Mouse (Mus musculus): ENCODE measurements around the gene Gm17409. TPM values are rescaled to one million over a fixed set of nuclear protein-coding genes. Genes with fewer than 3 reads are reported as not detected.

Gm17409 gene
- polyA plus RNA-seq (2015; fragmentation: Nextera tagmentation; extraction: Ambion mirVana): not detected in 2 replicates

- H3K27me3 ChIP-seq (ENCODE audit: control insufficient read depth, insufficient read depth, low read length): no peaks in the 10 kb centered on the region
- no peak within 1 kb of the TSS for H3K4me2 ChIP-seq (replicated peaks; ENCODE audit: low read depth)
- H3K4me3 ChIP-seq (ENCODE audit: low read depth, low read length): no peak within 1 kb of the TSS
- peaks cover 21% of the 10 kb centered on the region for H3K36me3 ChIP-seq (ENCODE audit: control insufficient read depth, insufficient read depth, low read length)
- no peak for DNase-seq (ENCODE audit: low spot score)
- ATAC-seq (ENCODE audit: low FRiP score, low TSS enrichment): no peak
- 78% methylated on average over 7 of the region's 7 CpGs for WGBS
- no peak within 1 kb of the TSS for H3K27ac ChIP-seq (replicated peaks)
- TF ChIP-seq EP300 (optimal IDR thresholded peaks at IDR 0.05): no peak
- no peak for TF ChIP-seq CTCF (IDR thresholded peaks at IDR 0.05; ENCODE audit: low read depth)
- H3K9ac ChIP-seq (ENCODE audit: low read length): no peak within 1 kb of the TSS
- H3K4me1 ChIP-seq (replicated peaks; ENCODE audit: control insufficient read depth, insufficient read depth): no peaks in the 10 kb centered on the region
- no peaks in the 10 kb centered on the region for H3K9me3 ChIP-seq (ENCODE audit: control insufficient read depth, low read length)
Observed at GRCm38 (mm10) chr2:58469816-58470215, at the start of gene Gm17409. Gene Gm17409 (plus strand): TSS chr2:58470116.

GRCm38 (mm10) chr2:58423319-58423718, 46.6 kb upstream of the Gm17409 start:
- no peak overlapping the region for H3K27ac ChIP-seq (replicated peaks)
- no peak for TF ChIP-seq CTCF (IDR thresholded peaks at IDR 0.05; ENCODE audit: low read depth)
- no peak for TF ChIP-seq EP300 (optimal IDR thresholded peaks at IDR 0.05)
- no peaks in the 10 kb centered on the region for H3K27me3 ChIP-seq (ENCODE audit: control insufficient read depth, insufficient read depth, low read length)
- no peaks in the 10 kb centered on the region for H3K36me3 ChIP-seq (ENCODE audit: control insufficient read depth, insufficient read depth, low read length)
- no peak overlapping the region for H3K4me2 ChIP-seq (replicated peaks; ENCODE audit: low read depth)
- no peaks in the 10 kb centered on the region for H3K4me1 ChIP-seq (replicated peaks; ENCODE audit: control insufficient read depth, insufficient read depth)
- no peak overlapping the region for H3K9ac ChIP-seq (ENCODE audit: low read length)
- DNase-seq (ENCODE audit: low spot score) (no peak), ATAC-seq (ENCODE audit: low FRiP score, low TSS enrichment) (no peak)
- WGBS: 81% methylated on average over 5 of the region's 5 CpGs
- no peak overlapping the region for H3K4me3 ChIP-seq (ENCODE audit: low read depth, low read length)
- H3K9me3 ChIP-seq (ENCODE audit: control insufficient read depth, low read length): no peaks in the 10 kb centered on the region

DNA sequence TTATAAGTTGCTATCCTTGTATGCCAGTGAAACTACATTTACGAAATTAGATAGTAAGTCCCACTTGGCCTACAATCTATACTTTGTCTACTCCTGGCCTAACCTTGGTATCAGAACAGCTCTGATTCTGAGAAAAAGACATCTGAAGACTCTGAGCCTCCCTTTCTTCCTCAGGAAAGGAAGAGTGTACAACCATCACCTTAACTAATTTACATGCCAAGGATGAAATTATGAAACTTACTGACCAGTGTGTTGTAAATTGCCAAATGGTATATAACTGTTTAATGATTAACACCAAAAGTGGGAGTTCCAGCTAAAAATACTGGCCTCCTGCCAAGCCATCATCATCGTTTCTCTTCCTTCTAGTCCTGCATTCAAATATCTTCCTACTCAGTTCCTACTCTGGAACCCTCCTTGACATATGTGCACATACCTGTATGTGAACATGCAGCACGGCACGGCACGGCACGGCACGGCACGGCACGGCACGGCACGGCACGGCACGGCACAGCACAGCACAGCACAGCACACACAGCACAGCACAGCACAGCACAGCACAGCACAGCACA, 44.4 kb upstream of the Gm17409 start:
- no peak for DNase-seq (ENCODE audit: low spot score)
- ATAC-seq (ENCODE audit: low FRiP score, low TSS enrichment): no peak
- H3K4me2 ChIP-seq (replicated peaks; ENCODE audit: low read depth): no peak overlapping the region
- no peak overlapping the region for H3K27ac ChIP-seq (replicated peaks)
- H3K27me3 ChIP-seq (ENCODE audit: control insufficient read depth, insufficient read depth, low read length): no peaks in the 10 kb centered on the region
- no peak for TF ChIP-seq EP300 (optimal IDR thresholded peaks at IDR 0.05)
- no peak for TF ChIP-seq CTCF (IDR thresholded peaks at IDR 0.05; ENCODE audit: low read depth)
- H3K36me3 ChIP-seq (ENCODE audit: control insufficient read depth, insufficient read depth, low read length): no peaks in the 10 kb centered on the region
- H3K9ac ChIP-seq (ENCODE audit: low read length): no peak overlapping the region
- no peaks in the 10 kb centered on the region for H3K4me1 ChIP-seq (replicated peaks; ENCODE audit: control insufficient read depth, insufficient read depth)
- H3K9me3 ChIP-seq (ENCODE audit: control insufficient read depth, low read length): no peaks in the 10 kb centered on the region
- H3K4me3 ChIP-seq (ENCODE audit: low read depth, low read length): no peak overlapping the region
- 92% methylated on average over 13 of the region's 13 CpGs for WGBS

GRCm38 (mm10) chr2:58432211-58432610, 37.7 kb upstream of the Gm17409 start:
- 94% methylated on average over 7 of the region's 7 CpGs for WGBS
- Histone ChIP-seq H3K4me3 (ENCODE audit: low read depth, low read length) (no peak overlapping the region), H3K36me3 (ENCODE audit: control insufficient read depth, insufficient read depth, low read length) (no peaks in the 10 kb centered on the region), H3K27ac (replicated peaks) (no peak overlapping the region), H3K27me3 (ENCODE audit: control insufficient read depth, insufficient read depth, low read length) (no peaks in the 10 kb centered on the region), H3K4me1 (replicated peaks; ENCODE audit: control insufficient read depth, insufficient read depth) (no peaks in the 10 kb centered on the region), H3K4me2 (replicated peaks; ENCODE audit: low read depth) (no peak overlapping the region), H3K9me3 (ENCODE audit: control insufficient read depth, low read length) (no peaks in the 10 kb centered on the region), H3K9ac (ENCODE audit: low read length) (no peak overlapping the region)
- TF ChIP-seq EP300 (optimal IDR thresholded peaks at IDR 0.05): no peak
- no peak for TF ChIP-seq CTCF (IDR thresholded peaks at IDR 0.05; ENCODE audit: low read depth)
- DNase-seq (ENCODE audit: low spot score): no peak
- no peak for ATAC-seq (ENCODE audit: low FRiP score, low TSS enrichment)

DNA sequence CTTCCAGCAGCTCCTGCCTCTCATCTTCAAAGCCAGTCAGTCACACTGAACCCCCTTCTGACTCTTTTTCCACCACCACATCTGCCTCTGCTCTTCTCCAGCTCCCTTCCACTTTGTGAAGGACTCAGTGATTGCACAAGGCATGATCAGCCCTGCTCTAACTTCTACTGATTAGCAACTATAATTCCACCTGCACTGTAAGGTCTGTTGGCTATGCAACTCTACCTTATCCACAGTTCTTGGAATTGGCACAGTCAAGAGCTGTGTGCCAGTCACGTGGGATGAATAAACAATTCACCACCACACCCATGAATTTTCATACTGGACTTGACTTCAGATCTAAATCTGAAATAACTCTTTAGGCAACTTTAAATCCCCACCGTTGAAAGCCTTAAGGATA, 36.6 kb upstream of the Gm17409 start:
- no peak overlapping the region for H3K4me2 ChIP-seq (replicated peaks; ENCODE audit: low read depth)
- no peaks in the 10 kb centered on the region for H3K36me3 ChIP-seq (ENCODE audit: control insufficient read depth, insufficient read depth, low read length)
- ATAC-seq (ENCODE audit: low FRiP score, low TSS enrichment) (peak; percentile 96), DNase-seq (ENCODE audit: low spot score) (peak; percentile 24)
- TF ChIP-seq CTCF (IDR thresholded peaks at IDR 0.05; ENCODE audit: low read depth): no peak
- TF ChIP-seq EP300 (optimal IDR thresholded peaks at IDR 0.05): no peak
- no peaks in the 10 kb centered on the region for H3K4me1 ChIP-seq (replicated peaks; ENCODE audit: control insufficient read depth, insufficient read depth)
- 34% methylated on average over 2 of the region's 2 CpGs for WGBS
- no peak overlapping the region for H3K27ac ChIP-seq (replicated peaks)
- H3K27me3 ChIP-seq (ENCODE audit: control insufficient read depth, insufficient read depth, low read length): no peaks in the 10 kb centered on the region
- H3K4me3 ChIP-seq (ENCODE audit: low read depth, low read length): no peak overlapping the region
- no peaks in the 10 kb centered on the region for H3K9me3 ChIP-seq (ENCODE audit: control insufficient read depth, low read length)
- no peak overlapping the region for H3K9ac ChIP-seq (ENCODE audit: low read length)

DNA sequence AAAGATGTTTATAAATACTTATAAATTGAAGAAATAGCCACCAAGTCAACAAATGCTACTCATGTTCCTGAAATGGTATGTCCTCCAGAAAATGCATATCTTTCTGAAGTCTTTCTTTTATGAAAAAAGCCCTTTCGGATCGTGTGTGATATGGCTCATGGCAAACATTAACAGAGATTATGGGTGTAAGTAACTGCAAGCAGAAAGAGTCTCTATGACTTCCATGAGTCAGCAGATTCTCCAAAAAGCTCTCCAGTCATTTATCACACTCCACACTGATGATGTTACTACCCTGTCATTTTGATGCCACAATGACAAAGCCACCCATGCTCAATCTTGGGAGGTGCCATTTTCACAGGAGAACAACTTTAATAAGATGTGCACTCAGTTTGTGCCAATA, 35.5 kb upstream of the Gm17409 start:
- H3K27ac ChIP-seq (replicated peaks): no peak overlapping the region
- WGBS: 27% methylated on average over 2 of the region's 2 CpGs
- no peak overlapping the region for H3K9ac ChIP-seq (ENCODE audit: low read length)
- no peaks in the 10 kb centered on the region for H3K4me1 ChIP-seq (replicated peaks; ENCODE audit: control insufficient read depth, insufficient read depth)
- no peak overlapping the region for H3K4me3 ChIP-seq (ENCODE audit: low read depth, low read length)
- no peaks in the 10 kb centered on the region; the same call in 1 of the 2 replicates for H3K36me3 ChIP-seq (ENCODE audit: control insufficient read depth, insufficient read depth, low read length)
- no peaks in the 10 kb centered on the region for H3K27me3 ChIP-seq (ENCODE audit: control insufficient read depth, insufficient read depth, low read length)
- ATAC-seq (ENCODE audit: low FRiP score, low TSS enrichment) (no peak), DNase-seq (ENCODE audit: low spot score) (no peak)
- H3K9me3 ChIP-seq (ENCODE audit: control insufficient read depth, low read length): no peaks in the 10 kb centered on the region
- no peak for TF ChIP-seq CTCF (IDR thresholded peaks at IDR 0.05; ENCODE audit: low read depth)
- TF ChIP-seq EP300 (optimal IDR thresholded peaks at IDR 0.05): no peak
- H3K4me2 ChIP-seq (replicated peaks; ENCODE audit: low read depth): no peak overlapping the region

Data from stomach, postnatal 0 days (tissue).